Mouse (Mus musculus) urinary bladder, postnatal 36 days (tissue): ENCODE data around the gene Dyrk3.
"Not testable (repeated sequence)": the region's sequence is repeated elsewhere in the genome, so short reads cannot be mapped to it uniquely, and the experiment has no call there.

ENCODE experiments used
- DNase-seq, 2 experiments: peaks; one replicate each; pipeline ENCODE4 v3.0.0; 2022; ENCODE audit warnings: low spot score in 2 of 2, mixed read lengths in 1 of 2

Dyrk3 gene

GRCm38 (mm10) chr1:131138191-131139016 is at the start of gene Dyrk3:
Dyrk3 (minus strand) TSS chr1:131138340.
- peak; percentile 88 to 89 for DNase-seq

GRCm38 (mm10) chr1:131187856-131188255 is 49.7 kb upstream of the Dyrk3 start:
- DNase-seq = no peak

- no peak for DNase-seq
Measured at GRCm38 (mm10) chr1:131186995-131187394, 48.9 kb upstream of the Dyrk3 start.

DNA sequence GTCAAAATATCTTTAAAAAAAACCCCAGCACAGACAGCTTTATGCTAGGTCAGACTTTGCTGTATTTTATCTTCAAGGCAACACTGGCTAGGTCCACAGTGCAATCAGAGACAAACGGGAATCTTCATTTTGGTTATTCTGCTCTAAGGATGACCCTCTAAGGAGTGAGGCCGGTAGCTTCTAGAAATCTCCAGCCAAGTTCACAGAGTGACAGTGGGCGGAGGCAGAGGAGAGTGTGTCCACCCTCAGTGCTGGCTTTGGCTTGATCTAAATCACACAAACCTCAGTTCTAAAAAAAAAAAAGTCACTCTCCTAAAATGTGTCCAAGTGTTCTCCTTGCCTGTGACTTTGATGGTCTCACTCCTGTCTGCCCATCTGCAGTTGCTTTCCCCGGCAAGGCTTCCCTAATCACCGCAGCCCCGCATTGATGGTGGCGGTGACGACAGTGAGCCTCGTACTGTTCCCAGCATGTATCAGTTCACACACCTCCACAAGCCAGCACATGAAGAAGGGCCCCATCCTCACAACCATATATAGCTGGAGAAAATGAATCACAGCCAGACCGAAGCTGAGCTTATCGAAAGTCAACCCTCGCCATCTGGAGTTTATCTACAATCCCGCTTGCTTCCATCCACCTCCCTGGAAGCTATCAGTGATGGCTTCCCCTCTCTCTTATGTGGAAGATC is 47.8 kb upstream of the Dyrk3 start:
- no peak for DNase-seq

DNA sequence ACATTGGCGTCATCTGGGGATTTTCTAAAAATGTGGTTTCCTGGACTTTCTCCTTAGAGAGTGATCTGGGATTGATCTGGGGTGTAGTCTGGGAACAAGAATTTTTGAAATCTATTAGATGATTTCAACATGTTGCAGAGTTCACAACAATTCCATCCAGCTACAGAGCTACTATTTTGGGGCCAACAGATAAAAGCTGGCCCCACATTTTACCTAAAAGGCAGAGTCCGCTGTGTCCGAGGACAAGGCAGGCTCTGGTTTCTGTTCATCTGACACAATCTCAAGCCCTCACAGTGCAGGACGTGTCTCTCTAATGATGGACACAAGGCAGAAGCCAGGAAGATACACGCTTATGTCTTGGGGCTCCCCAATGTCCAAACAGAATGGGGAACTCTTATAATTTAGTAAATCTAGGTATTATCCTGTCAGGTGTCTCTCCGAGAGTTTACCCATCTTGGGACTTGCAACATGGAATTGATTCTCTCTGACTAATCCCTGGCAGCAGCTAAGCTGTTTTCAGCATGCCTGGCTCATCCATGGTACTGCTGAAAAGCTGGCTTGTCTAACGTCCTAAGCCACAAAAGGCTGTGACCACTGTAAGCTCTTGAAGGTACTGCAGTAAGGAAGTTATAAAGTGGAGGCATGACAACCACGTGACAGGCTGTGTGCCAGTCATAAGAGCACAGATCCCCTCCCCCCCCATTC is 47.0 kb upstream of the Dyrk3 start:
- no peak for DNase-seq

DNA sequence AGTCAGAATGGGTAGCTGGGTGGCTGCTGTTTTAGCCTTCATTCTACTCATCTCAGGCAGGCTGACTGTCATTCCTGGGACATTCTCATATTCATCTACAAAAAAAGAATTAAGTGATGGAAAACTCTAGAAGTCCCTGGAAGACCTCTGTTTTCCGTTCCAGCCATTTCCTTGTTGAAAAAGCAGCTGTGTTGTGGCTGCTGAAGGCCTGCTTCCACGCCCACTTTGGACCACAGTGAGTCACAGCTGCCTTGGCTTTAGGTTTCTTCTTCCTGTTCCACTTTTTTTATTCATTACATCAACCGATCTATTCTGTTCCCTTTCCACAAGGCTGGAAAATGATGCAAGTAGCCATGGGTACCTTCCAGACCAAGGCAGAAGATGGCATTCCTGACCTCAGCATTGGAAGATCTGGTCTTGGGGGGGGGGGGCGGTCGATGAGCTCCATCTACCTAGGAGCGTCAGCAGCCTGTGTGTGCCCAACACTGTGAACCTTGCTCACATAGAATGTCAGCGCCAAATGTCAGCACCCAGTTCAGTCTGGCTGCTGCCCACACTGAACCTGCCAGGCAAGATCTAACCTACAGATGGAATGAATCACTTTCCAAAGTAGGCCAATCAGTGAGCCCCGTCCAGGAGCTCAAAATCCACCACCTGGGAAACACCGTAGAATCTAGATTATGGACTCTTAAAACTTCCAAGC is 46.3 kb upstream of the Dyrk3 start:
- DNase-seq = peak; percentile 44 to 57

DNA sequence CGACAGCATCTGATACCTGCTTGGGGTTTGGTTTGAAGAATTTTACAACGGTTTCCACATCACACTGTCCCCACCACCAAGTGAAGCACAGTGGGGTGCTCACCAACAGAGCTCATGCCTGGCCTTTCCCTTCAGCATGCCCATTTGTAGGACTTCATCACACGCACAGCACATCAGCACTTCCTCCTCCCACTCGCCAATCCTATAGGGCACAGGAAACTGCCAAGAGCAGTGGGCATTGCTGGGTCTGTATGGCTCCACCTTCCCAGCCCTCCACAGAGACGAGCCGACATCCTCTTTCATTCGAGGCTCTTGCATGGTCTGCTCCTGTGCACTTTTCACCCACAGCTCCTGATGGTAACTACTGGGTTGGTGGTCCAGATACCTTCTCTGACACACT is 45.1 kb upstream of the Dyrk3 start:
- no peak for DNase-seq

- DNase-seq = peak; percentile 68 to 80
Measured at GRCm38 (mm10) chr1:131181642-131182527, 43.7 kb upstream of the Dyrk3 start.

GRCm38 (mm10) chr1:131180386-131180785 is 42.2 kb upstream of the Dyrk3 start:
- no peak for DNase-seq

- no peak for DNase-seq
Measured at GRCm38 (mm10) chr1:131178083-131178482, 39.9 kb upstream of the Dyrk3 start.

DNA sequence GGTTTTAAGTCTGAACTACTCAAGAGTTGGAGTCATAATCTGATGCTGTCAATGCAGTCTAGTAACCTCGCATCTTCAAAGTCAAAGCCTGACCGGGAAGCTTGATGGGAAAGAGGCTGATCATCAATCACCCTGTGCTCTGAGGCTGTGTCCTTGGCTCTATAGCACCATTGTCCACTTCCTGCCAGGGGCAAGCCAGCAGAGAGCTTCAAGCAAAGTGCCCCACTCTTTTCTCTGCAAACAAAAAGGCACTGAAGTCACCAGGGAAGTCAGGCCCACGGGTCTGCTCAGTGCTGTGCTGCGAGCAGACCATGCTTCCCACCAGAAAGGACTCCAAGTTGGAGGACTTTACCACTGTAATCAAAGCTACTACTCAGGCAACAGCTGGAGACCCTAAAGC is 39.1 kb upstream of the Dyrk3 start:
- no peak for DNase-seq

GRCm38 (mm10) chr1:131175819-131176218 is 37.7 kb upstream of the Dyrk3 start:
- DNase-seq = no peak

GRCm38 (mm10) chr1:131175189-131175588 is 37.0 kb upstream of the Dyrk3 start:
- DNase-seq = no peak

- no peak for DNase-seq
Measured at GRCm38 (mm10) chr1:131174299-131174861, 36.2 kb upstream of the Dyrk3 start.

DNA sequence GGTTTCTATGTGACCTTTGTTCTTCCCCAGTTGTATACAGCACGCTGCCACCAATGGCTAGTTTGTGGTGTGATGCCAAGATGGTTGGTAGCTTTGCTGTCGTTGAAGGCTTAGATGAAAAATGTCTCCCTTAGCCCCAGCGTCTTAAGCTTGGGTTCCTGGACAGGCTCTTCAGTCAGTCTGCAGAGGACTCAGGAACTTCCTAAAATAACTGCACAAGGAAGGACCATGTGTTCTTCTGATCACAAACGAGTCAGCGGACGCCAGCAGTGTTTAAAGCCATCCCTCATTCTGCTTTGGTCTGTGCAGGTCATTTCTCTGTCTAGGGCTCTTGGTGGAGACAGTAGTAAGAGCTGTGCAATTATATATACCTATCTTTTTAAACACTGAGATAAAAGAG is 35.7 kb upstream of the Dyrk3 start:
- no peak for DNase-seq

GRCm38 (mm10) chr1:131173001-131173400 is 34.9 kb upstream of the Dyrk3 start:
- DNase-seq = no peak

DNA sequence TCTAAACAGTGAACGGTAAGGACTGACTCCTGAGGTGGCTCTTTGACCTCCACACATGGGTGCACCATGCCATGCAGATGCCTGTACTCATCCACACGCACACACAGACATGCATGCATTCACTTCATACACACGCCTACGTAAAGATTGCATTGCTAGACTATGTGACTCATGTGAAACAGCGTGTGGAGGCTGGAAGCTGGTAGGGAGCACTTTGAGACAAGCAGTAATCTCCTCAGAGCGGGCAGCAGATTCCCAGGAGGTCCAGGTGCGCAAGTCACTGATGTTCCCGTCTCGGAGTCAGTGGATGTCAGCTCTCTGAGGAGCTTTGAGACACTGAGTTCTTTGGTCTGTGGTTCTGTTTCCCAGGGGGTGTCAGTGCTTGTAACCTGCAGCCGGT is 29.5 kb upstream of the Dyrk3 start:
- DNase-seq = no peak

DNA sequence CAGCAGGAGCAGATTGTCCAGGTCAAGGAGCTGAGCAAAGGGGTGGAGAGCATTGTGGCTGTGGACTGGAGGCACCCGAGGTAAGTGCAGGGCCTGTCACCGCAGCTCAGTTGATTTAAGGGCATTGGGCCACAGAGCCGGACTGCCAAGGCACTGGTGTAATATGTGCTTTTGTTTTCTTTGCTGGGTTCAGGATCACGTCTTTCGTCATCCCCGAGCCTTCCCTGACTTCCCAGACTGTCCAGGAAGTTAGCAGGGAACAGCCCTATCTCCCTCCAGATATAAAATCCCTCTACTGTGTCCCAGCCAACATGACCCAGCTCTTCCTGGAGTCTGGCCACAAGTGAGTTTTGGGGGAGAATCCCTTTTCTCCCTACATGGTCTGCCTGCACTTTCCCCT is 26.3 kb upstream of the Dyrk3 start:
- DNase-seq = no peak

DNA sequence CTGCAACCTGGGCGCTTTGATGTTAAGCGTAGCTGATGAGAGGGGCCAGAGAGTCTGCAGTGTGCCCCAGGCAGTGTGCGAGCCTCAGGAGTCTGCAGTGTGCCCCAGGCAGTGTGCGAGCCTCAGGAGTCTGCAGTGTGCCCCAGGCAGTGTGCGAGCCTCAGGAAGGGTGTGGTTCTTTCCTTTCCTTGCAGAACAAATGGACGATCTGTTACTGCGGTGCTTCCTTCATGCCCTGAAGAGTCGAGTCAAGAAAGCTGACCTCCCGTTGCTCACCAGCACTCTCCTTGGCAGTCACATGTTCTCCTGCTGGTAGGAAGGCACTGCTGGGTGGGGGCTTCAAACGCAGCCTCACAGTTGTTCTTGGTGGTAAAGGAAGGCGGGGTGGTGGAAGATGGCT is 23.0 kb upstream of the Dyrk3 start:
- no peak for DNase-seq

DNA sequence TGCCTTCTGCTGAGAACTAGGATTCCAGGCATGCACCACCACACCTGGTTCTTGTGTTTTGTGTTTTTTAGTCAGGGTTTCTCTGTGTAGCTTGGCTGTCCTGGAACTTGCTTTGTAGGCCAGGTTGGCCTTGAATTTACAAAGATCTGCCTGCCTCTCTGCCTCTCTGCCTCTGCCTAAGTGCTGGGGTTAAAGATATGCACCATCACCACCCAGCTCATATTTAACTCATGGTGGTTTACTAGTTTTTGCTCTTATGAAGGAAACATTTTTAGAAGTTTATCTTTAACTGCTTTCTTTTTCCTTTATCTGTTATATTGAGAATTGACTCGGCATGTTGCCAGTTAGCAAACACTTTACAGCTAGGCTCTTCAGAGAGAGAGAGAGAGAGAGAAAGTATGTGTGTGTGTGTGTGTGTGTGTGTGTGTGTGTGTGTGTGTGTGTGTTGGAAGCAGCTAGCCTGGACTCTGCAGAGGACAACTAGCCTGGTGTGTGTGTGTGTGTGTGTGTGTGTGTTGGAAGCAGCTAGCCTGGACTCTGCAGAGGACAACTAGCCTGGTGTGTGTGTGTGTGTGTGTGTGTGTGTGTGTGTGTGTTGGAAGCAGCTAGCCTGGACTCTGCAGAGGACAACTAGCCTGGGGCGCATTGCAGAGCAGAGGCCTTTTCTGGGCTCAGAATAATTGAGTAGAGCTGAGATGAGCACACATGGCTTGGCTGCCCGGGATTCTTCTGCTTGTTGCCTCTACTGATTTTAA is 21.6 kb upstream of the Dyrk3 start:
- not testable (repeated sequence) for DNase-seq
